ENCODE assay signal across 9 mouse cellular contexts in genomic region chr17:46554646-46554976, GRCm38 (mm10). TPM values are rescaled to one million over a fixed set of nuclear protein-coding genes. Genes with fewer than 3 reads are reported as not detected.
A peak's percentile ranks its signal among the peaks of the same experiment; 100 is the strongest.
DNase-seq lines count a peak whose midpoint lies in the region; ATAC-seq lines count a peak whose summit lies in the region.
"Had no signal": no experiment of that assay in that cellular context is flagged by ENCODE, and none has a peak within 500 bp of the region (broad histone marks: within the 10 kb centered on the region; RNA-seq: fewer than 3 reads in every experiment).

No protein-coding gene starts in this region.

- WGBS in embryonic facial prominence, embryonic 10.5 days: under 1% methylated on average over 11 of the region's 11 CpGs
- 1% methylated on average over 11 of the region's 11 CpGs for WGBS in hindbrain, embryonic 10.5 days
- whole genome bisulfite sequencing in limb, embryonic 13.5 days: under 1% methylated on average over 11 of the region's 11 CpGs
- WGBS in neural tube, embryonic 14.5 days: 0% methylated on average over 11 of the region's 11 CpGs

- no peak for DNase-seq in embryonic facial prominence, embryonic 10.5 days (ENCODE audit: low spot score)
- no peak for DNase-seq in hindbrain, embryonic 10.5 days (ENCODE audit: low spot score)
- no peak for DNase-seq in spleen, postnatal 36 days (ENCODE audit: low spot score in 2 of 2)
- no peak for DNase-seq in spleen, adult 12 weeks (ENCODE audit: low spot score)

- H3K27me3 ChIP-seq in megakaryocyte, embryonic 14.5 days (replicated peaks): no peaks in the 10 kb centered on the region
- no peaks in the 10 kb centered on the region for H3K27me3 ChIP-seq in embryonic facial prominence, embryonic 10.5 days (replicated peaks; ENCODE audit: low read depth, poor library complexity, severe bottlenecking)
- 0 out of 2 replicates have a peak, but pooled peaks cover 8% of the 10 kb centered on the region for H3K27me3 ChIP-seq in hindbrain, embryonic 10.5 days (ENCODE audit: insufficient read depth, poor library complexity, severe bottlenecking)
- H3K27me3 ChIP-seq in limb, embryonic 13.5 days: no peaks in the 10 kb centered on the region
- H3K27me3 ChIP-seq in neural tube, embryonic 14.5 days (ENCODE audit: control insufficient read depth, insufficient read depth, low read length): no peaks in the 10 kb centered on the region

- peak overlapping the region; percentile 97 for H3K4me3 ChIP-seq in megakaryocyte, embryonic 14.5 days (replicated peaks)
- H3K4me3 ChIP-seq in embryonic facial prominence, embryonic 10.5 days: peak overlapping the region; percentile 97
- H3K4me3 ChIP-seq in hindbrain, embryonic 10.5 days: peak overlapping the region; percentile 100
- peak overlapping the region; percentile 99 for H3K4me3 ChIP-seq in limb, embryonic 13.5 days
- peak overlapping the region; percentile 96 for H3K4me3 ChIP-seq in neural tube, embryonic 14.5 days (ENCODE audit: low read depth, low read length)

- peak overlapping the region; percentile 92 for H3K4me2 ChIP-seq in limb, embryonic 13.5 days (replicated peaks)
- H3K4me2 ChIP-seq in neural tube, embryonic 14.5 days (ENCODE audit: low read depth, low read length): peak overlapping the region; percentile 69

- H3K4me1 ChIP-seq in megakaryocyte, embryonic 14.5 days: peaks cover 64% of the 10 kb centered on the region
- H3K4me1 ChIP-seq in embryonic facial prominence, embryonic 10.5 days: peaks cover 58% of the 10 kb centered on the region
- H3K4me1 ChIP-seq in hindbrain, embryonic 10.5 days (replicated peaks): peaks cover 52% of the 10 kb centered on the region
- H3K4me1 ChIP-seq in limb, embryonic 13.5 days: peaks cover 38% of the 10 kb centered on the region
- peaks cover 29% of the 10 kb centered on the region for H3K4me1 ChIP-seq in neural tube, embryonic 14.5 days (ENCODE audit: control insufficient read depth, insufficient read depth, low read length)

- no peak for ATAC-seq in megakaryocyte, adult 5-6 weeks (ENCODE audit: poor library complexity, severe bottlenecking)
- no peak for ATAC-seq in limb, embryonic 13.5 days (ENCODE audit: low FRiP score, low read depth)
- ATAC-seq in neural tube, embryonic 14.5 days (ENCODE audit: low read depth): no peak

- peak overlapping the region; percentile 99 for H3K27ac ChIP-seq in embryonic facial prominence, embryonic 10.5 days (replicated peaks)
- H3K27ac ChIP-seq in hindbrain, embryonic 10.5 days: peak overlapping the region; percentile 98
- peak overlapping the region; percentile 88 for H3K27ac ChIP-seq in limb, embryonic 13.5 days
- peak overlapping the region; percentile 91; the same call in 1 of the 2 replicates for H3K27ac ChIP-seq in neural tube, embryonic 14.5 days (ENCODE audit: low read depth, low read length)

- H3K36me3 ChIP-seq in megakaryocyte, embryonic 14.5 days (replicated peaks; ENCODE audit: low read length): peaks cover 42% of the 10 kb centered on the region
- peaks cover 29% of the 10 kb centered on the region for H3K36me3 ChIP-seq in embryonic facial prominence, embryonic 10.5 days (replicated peaks)
- peaks cover 30% of the 10 kb centered on the region for H3K36me3 ChIP-seq in hindbrain, embryonic 10.5 days
- H3K36me3 ChIP-seq in limb, embryonic 13.5 days: peaks cover 27% of the 10 kb centered on the region
- H3K36me3 ChIP-seq in neural tube, embryonic 14.5 days (ENCODE audit: control insufficient read depth, insufficient read depth, low read length): peaks cover 15% of the 10 kb centered on the region

- H3K9ac ChIP-seq in limb, embryonic 13.5 days: peak overlapping the region; percentile 99
- H3K9ac ChIP-seq in neural tube, embryonic 14.5 days (replicated peaks; ENCODE audit: low read depth, low read length): peak overlapping the region; percentile 94

- no peaks in the 10 kb centered on the region for H3K9me3 ChIP-seq in megakaryocyte, embryonic 14.5 days
- no peaks in the 10 kb centered on the region for H3K9me3 ChIP-seq in embryonic facial prominence, embryonic 10.5 days
- H3K9me3 ChIP-seq in hindbrain, embryonic 10.5 days: no peaks in the 10 kb centered on the region
- H3K9me3 ChIP-seq in limb, embryonic 13.5 days: no peaks in the 10 kb centered on the region
- no peaks in the 10 kb centered on the region for H3K9me3 ChIP-seq in neural tube, embryonic 14.5 days (ENCODE audit: control insufficient read depth, low read length)

RNA-seq across cellular contexts. Expression of gene Srf, which starts 1.4 kb away (rescaled TPM):
- 148 and 196 TPM in 2 replicates for polyA plus RNA-seq in megakaryocyte, embryonic 14.5 days (2012; ENCODE audit: insufficient read depth, low replicate concordance)
- total RNA-seq in megakaryocyte, adult 5-6 weeks (2015): 28.5 and 34.0 TPM in 2 replicates
- total RNA-seq in megakaryocyte, adult 5-6 weeks (2017): 23.7 and 36.3 TPM in 2 replicates
- 5.6 and 7.0 TPM in 2 replicates for polyA plus RNA-seq in embryonic facial prominence, embryonic 10.5 days (2016; fragmentation: Nextera tagmentation; extraction: Ambion mirVana)
- 5.9 and 7.8 TPM in 2 replicates for polyA plus RNA-seq in hindbrain, embryonic 10.5 days (2016; fragmentation: Nextera tagmentation; extraction: Ambion mirVana)
- 5.8 and 7.3 TPM in 2 replicates for polyA plus RNA-seq in limb, embryonic 13.5 days (2015; fragmentation: Nextera tagmentation; extraction: Ambion mirVana)
- polyA plus RNA-seq in neural tube, embryonic 14.5 days (2014; fragmentation: Nextera tagmentation; extraction: Ambion mirVana): 5.4 and 5.5 TPM in 2 replicates

RNA-seq across cellular contexts. Expression of gene Cul9, which starts 8.4 kb away (rescaled TPM):
- 2.4 and 6.0 TPM in 2 replicates for polyA plus RNA-seq in megakaryocyte, embryonic 14.5 days (2012; ENCODE audit: insufficient read depth, low replicate concordance)
- total RNA-seq in megakaryocyte, adult 5-6 weeks (2015): 2.7 and 4.3 TPM in 2 replicates
- total RNA-seq in megakaryocyte, adult 5-6 weeks (2017): 1.7 and 4.4 TPM in 2 replicates
- 5.2 and 6.1 TPM in 2 replicates for polyA plus RNA-seq in embryonic facial prominence, embryonic 10.5 days (2016; fragmentation: Nextera tagmentation; extraction: Ambion mirVana)
- 4.5 and 7.6 TPM in 2 replicates for polyA plus RNA-seq in hindbrain, embryonic 10.5 days (2016; fragmentation: Nextera tagmentation; extraction: Ambion mirVana)
- 11.3 and 12.4 TPM in 2 replicates for polyA plus RNA-seq in limb, embryonic 13.5 days (2015; fragmentation: Nextera tagmentation; extraction: Ambion mirVana)
- polyA plus RNA-seq in neural tube, embryonic 14.5 days (2014; fragmentation: Nextera tagmentation; extraction: Ambion mirVana): 15.7 and 18.5 TPM in 2 replicates

RNA-seq across cellular contexts. Expression of gene Dnph1, which starts 58.1 kb away (rescaled TPM):
- polyA plus RNA-seq in megakaryocyte, embryonic 14.5 days (2012; ENCODE audit: insufficient read depth, low replicate concordance): 6.5 and 14.6 TPM in 2 replicates
- 10.1 and 10.4 TPM in 2 replicates for total RNA-seq in megakaryocyte, adult 5-6 weeks (2015)
- 4.3 and 5.9 TPM in 2 replicates for total RNA-seq in megakaryocyte, adult 5-6 weeks (2017)
- polyA plus RNA-seq in embryonic facial prominence, embryonic 10.5 days (2016; fragmentation: Nextera tagmentation; extraction: Ambion mirVana): 79.9 and 81.6 TPM in 2 replicates
- 75.2 and 91.2 TPM in 2 replicates for polyA plus RNA-seq in hindbrain, embryonic 10.5 days (2016; fragmentation: Nextera tagmentation; extraction: Ambion mirVana)
- 40.4 and 41.7 TPM in 2 replicates for polyA plus RNA-seq in limb, embryonic 13.5 days (2015; fragmentation: Nextera tagmentation; extraction: Ambion mirVana)
- polyA plus RNA-seq in neural tube, embryonic 14.5 days (2014; fragmentation: Nextera tagmentation; extraction: Ambion mirVana): 11.8 and 12.5 TPM in 2 replicates
- total RNA-seq: neutrophil, adult 5-6 weeks had no signal

Comparison
In these comparisons a context has a peak if more than half of its experiments do, and no peak if none do; other contexts are left out.
1. RNA of gene Srf, which starts 1.4 kb away (polyA plus RNA-seq): 148 to 196 TPM in megakaryocyte, embryonic 14.5 days; 5.9 to 7.8 TPM in hindbrain, embryonic 10.5 days, 5.8 to 7.3 TPM in limb, embryonic 13.5 days, 5.6 to 7.0 TPM in embryonic facial prominence, embryonic 10.5 days and 5.4 to 5.5 TPM in neural tube, embryonic 14.5 days; every median in the first group is over 10 times any median in the second.
2. Peak in every context shown above with its lines, with median percentiles within 50 percentile points of each other: H3K4me3 ChIP-seq and H3K27ac ChIP-seq.